Mouse (Mus musculus): ENCODE results near the gene Tacr2. TPM values are rescaled to one million over a fixed set of nuclear protein-coding genes. Genes with fewer than 3 reads are reported as not detected.

The Tacr2 gene
- polyA plus RNA-seq, 1 experiment from 2014 or later: not detected

DNA sequence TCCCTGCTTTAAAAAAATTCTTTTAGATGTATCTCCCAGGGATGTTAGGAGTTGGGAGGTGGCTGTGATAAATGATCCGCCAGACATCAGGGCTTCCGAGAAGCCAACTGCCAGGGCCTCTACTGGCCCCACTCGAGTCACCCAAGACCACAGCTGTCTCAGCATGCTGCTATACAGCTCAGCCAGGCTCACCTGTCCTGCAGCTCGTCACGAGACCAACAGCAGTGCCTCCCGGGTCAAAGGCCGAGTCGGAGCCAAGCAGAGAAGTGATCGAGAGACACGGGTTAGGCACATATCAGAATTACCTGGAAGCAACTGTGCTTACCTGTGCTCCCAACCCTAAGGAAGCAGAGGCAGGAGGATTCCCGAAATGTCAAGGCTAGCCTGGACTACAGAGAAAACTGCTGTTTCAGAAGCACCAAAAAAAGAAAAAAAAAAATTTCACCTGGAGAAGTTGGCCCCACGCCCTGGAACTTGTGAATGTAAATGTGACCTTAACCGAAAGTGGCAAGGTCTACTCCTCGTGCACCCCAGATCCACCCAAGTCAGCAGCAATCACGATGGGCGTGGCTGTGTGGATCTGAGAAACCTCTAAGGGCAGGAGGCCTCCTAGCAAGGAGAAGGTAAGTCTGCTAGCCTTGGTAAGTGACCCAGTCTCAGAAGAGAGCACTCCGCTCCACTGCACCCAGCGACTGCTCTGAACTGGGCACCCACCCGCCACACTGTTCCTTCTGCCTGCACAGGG is 34.0 kb upstream of the Tacr2 start:
- H3K9me3 ChIP-seq (ENCODE audit: control insufficient read depth, low read length): no peaks in the 10 kb centered on the region
- no peaks in the 10 kb centered on the region for H3K36me3 ChIP-seq (ENCODE audit: control insufficient read depth, insufficient read depth, low read length)
- H3K9ac ChIP-seq (ENCODE audit: low read depth, low read length): no peak overlapping the region
- no peaks in the 10 kb centered on the region for H3K27me3 ChIP-seq (ENCODE audit: control insufficient read depth, insufficient read depth, low read length)
- H3K4me1 ChIP-seq (replicated peaks; ENCODE audit: control insufficient read depth, insufficient read depth, low read length): no peaks in the 10 kb centered on the region; the same call in 1 of the 2 replicates
- WGBS: 86% methylated on average over 19 of the region's 19 CpGs
- DNase-seq (ENCODE audit: low spot score) (no peak), ATAC-seq (ENCODE audit: low FRiP score) (no peak)
- H3K4me3 ChIP-seq (ENCODE audit: low read depth, low read length): no peak overlapping the region
- H3K27ac ChIP-seq (ENCODE audit: low read depth, low read length): no peak overlapping the region
- H3K4me2 ChIP-seq (replicated peaks; ENCODE audit: low read depth, low read length): no peak overlapping the region

DNA sequence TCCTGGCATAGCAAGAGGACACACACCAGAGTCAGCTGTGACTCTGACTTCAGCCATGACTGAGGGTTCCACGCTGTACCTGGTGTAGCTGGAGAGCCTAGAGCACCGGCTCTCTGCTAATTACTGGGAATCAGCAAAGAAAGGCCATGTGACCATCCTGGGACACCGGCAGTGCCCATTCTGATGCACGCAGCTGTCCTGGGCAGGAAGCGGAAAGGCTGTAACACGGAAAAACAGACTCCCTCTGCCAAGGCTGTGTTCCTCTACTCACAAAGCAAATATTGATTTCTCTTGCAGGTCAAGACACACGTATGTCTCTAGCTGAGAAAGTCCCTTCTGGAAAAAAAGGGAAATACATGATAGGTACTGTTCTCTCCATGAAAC is 33.5 kb upstream of the Tacr2 start:
- 76% methylated on average over 7 of the region's 7 CpGs for WGBS
- Histone ChIP-seq H3K9ac (ENCODE audit: low read depth, low read length) (no peak overlapping the region), H3K9me3 (ENCODE audit: control insufficient read depth, low read length) (no peaks in the 10 kb centered on the region), H3K4me2 (replicated peaks; ENCODE audit: low read depth, low read length) (no peak overlapping the region), H3K4me1 (replicated peaks; ENCODE audit: control insufficient read depth, insufficient read depth, low read length) (no peaks in the 10 kb centered on the region; the same call in 1 of the 2 replicates), H3K36me3 (ENCODE audit: control insufficient read depth, insufficient read depth, low read length) (no peaks in the 10 kb centered on the region), H3K27me3 (ENCODE audit: control insufficient read depth, insufficient read depth, low read length) (no peaks in the 10 kb centered on the region), H3K27ac (ENCODE audit: low read depth, low read length) (no peak overlapping the region), H3K4me3 (ENCODE audit: low read depth, low read length) (no peak overlapping the region)
- DNase-seq (ENCODE audit: low spot score) (no peak), ATAC-seq (ENCODE audit: low FRiP score) (no peak)

DNA sequence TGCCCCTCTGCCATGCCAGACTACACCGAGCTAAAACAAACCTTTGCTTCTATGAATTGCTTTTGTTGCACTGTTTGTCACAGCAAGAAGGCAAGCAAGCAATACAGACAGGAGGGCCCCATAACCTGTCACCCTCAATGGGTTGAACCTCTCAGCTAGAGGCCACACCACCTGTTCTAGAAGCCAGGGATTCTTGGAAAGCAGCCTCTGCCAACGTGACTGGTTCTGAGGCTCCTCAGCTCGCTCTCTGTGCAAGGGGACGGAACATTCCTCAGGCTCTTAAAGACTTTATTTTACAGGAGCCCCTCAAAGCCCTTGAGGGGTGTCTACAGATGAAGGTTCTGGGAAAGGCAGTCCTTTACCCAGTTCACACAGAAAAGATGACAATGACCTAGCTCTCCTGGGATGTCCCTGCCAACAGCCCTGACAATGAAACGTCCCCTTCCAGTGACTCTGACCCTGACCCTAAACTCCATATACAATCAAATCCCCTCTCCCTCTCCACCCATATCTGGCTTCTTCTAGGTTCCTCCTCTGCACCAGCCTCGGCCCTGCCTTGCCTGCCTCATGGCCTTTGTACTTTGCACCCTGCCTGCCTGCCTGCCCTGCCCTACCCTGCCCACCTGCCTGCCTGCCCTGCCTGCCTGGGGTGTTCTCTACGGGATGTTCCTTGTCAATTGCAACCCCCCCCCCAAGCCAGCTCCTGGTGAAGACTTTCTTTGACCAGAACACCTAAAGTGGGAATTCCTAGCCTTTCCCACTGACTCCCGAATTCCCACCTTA is 31.3 kb upstream of the Tacr2 start:
- H3K36me3 ChIP-seq (ENCODE audit: control insufficient read depth, insufficient read depth, low read length): no peaks in the 10 kb centered on the region
- H3K9ac ChIP-seq (ENCODE audit: low read depth, low read length): no peak overlapping the region
- no peaks in the 10 kb centered on the region for H3K9me3 ChIP-seq (ENCODE audit: control insufficient read depth, low read length)
- 81% methylated on average over 8 of the region's 8 CpGs for WGBS
- H3K27ac ChIP-seq (ENCODE audit: low read depth, low read length): no peak overlapping the region
- ATAC-seq (ENCODE audit: low FRiP score) (no peak), DNase-seq (ENCODE audit: low spot score) (no peak)
- H3K4me3 ChIP-seq (ENCODE audit: low read depth, low read length): no peak overlapping the region
- H3K4me2 ChIP-seq (replicated peaks; ENCODE audit: low read depth, low read length): no peak overlapping the region
- no peaks in the 10 kb centered on the region for H3K27me3 ChIP-seq (ENCODE audit: control insufficient read depth, insufficient read depth, low read length)
- no peaks in the 10 kb centered on the region; the same call in 1 of the 2 replicates for H3K4me1 ChIP-seq (replicated peaks; ENCODE audit: control insufficient read depth, insufficient read depth, low read length)

DNA sequence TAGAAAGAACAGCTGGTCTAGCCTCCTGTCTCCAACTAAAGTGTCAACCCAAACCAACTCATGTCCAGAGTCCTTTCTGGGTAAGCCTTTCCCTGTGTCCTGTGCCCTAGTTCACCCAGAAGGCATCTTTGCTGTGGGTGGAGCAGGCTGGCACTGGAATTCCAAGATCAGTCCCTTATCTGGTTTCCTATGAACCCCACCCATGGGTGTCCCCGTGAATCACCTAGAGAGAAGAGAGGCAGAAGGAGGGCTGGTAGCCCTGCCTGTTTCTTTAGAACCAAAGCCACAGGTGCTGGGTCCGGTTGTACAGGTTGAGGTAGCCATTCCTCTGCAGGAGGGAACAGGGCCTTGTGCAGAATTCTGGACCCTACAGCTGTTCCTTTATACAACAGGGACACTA is 30.6 kb upstream of the Tacr2 start:
- Histone ChIP-seq H3K4me2 (replicated peaks; ENCODE audit: low read depth, low read length) (no peak overlapping the region), H3K36me3 (ENCODE audit: control insufficient read depth, insufficient read depth, low read length) (no peaks in the 10 kb centered on the region), H3K27ac (ENCODE audit: low read depth, low read length) (no peak overlapping the region), H3K4me3 (ENCODE audit: low read depth, low read length) (no peak overlapping the region), H3K9me3 (ENCODE audit: control insufficient read depth, low read length) (no peaks in the 10 kb centered on the region), H3K27me3 (ENCODE audit: control insufficient read depth, insufficient read depth, low read length) (no peaks in the 10 kb centered on the region), H3K4me1 (replicated peaks; ENCODE audit: control insufficient read depth, insufficient read depth, low read length) (no peaks in the 10 kb centered on the region; the same call in 1 of the 2 replicates), H3K9ac (ENCODE audit: low read depth, low read length) (no peak overlapping the region)
- 78% methylated on average over 2 of the region's 2 CpGs for WGBS
- no peak for ATAC-seq (ENCODE audit: low FRiP score)
- no peak for DNase-seq (ENCODE audit: low spot score)

DNA sequence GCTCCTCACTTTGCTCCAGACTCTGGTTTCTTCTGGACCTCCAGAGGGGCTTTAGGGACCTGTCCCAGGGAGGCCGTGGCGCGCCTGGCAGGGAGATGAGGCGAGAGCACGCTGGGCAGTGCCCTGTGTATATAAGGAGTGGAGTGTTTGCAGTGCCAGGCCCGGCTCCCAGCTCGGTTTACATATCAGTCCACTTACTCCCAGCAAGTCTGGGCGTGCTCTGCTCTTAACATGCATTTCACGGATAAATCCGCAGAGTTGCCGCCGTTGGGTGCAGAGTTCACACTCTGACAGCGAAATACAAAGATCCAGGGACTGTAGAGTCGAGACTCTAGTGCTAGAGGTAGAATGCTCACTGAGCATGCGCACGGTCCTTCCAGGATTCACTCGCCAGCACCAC is 29.5 kb upstream of the Tacr2 start:
- Histone ChIP-seq H3K36me3 (ENCODE audit: control insufficient read depth, insufficient read depth, low read length) (no peaks in the 10 kb centered on the region), H3K9me3 (ENCODE audit: control insufficient read depth, low read length) (no peaks in the 10 kb centered on the region), H3K4me1 (replicated peaks; ENCODE audit: control insufficient read depth, insufficient read depth, low read length) (no peaks in the 10 kb centered on the region), H3K4me3 (ENCODE audit: low read depth, low read length) (no peak overlapping the region), H3K27me3 (ENCODE audit: control insufficient read depth, insufficient read depth, low read length) (no peaks in the 10 kb centered on the region), H3K27ac (ENCODE audit: low read depth, low read length) (no peak overlapping the region), H3K9ac (ENCODE audit: low read depth, low read length) (no peak overlapping the region), H3K4me2 (replicated peaks; ENCODE audit: low read depth, low read length) (no peak overlapping the region)
- ATAC-seq (ENCODE audit: low FRiP score): no peak
- WGBS: 86% methylated on average over 17 of the region's 17 CpGs
- no peak for DNase-seq (ENCODE audit: low spot score)

DNA sequence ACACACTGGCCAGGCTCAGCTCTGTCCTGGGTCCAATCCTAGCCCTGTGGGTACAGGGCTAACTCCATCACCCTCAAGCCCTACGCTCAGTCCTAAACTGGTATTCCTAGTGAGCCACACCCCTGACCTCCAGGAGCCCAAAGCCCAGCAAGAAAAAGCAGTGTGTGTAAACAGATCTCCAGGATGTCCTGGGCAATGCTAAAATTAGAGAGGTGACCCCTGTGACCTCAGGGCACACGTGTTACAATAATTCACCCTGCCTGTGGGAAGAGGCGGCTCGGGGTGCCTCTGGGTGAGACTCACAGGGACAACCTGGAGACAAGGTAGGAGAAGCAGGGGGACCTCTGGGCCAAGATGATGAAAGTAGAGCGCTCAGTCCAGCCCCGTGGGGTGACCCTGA is 28.0 kb upstream of the Tacr2 start:
- no peak for ATAC-seq (ENCODE audit: low FRiP score)

DNA sequence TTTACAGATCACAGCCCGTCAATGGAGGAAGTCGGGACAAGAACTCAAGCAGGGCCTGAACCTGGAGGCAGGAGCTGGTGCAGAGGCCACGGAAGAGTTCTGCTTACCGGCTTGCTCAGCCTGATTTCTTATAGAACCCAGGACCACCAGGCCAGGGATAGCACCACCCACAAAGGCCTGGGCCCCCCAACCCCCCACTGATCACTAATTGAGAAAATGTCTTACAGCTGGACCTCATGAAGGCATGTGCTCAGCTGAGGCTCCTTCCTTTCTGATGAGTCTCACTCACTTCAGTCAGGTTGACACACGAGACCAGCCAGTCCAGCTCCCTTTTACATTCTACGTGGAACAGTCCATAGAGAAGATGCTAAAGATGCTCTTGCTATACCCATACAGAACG is 26.4 kb upstream of the Tacr2 start:
- Histone ChIP-seq H3K9me3 (ENCODE audit: control insufficient read depth, low read length) (no peaks in the 10 kb centered on the region), H3K4me2 (replicated peaks; ENCODE audit: low read depth, low read length) (no peak overlapping the region), H3K9ac (ENCODE audit: low read depth, low read length) (no peak overlapping the region), H3K4me3 (ENCODE audit: low read depth, low read length) (no peak overlapping the region), H3K36me3 (ENCODE audit: control insufficient read depth, insufficient read depth, low read length) (no peaks in the 10 kb centered on the region), H3K4me1 (replicated peaks; ENCODE audit: control insufficient read depth, insufficient read depth, low read length) (no peaks in the 10 kb centered on the region), H3K27me3 (ENCODE audit: control insufficient read depth, insufficient read depth, low read length) (no peaks in the 10 kb centered on the region), H3K27ac (ENCODE audit: low read depth, low read length) (no peak overlapping the region)
- DNase-seq (ENCODE audit: low spot score) (no peak), ATAC-seq (ENCODE audit: low FRiP score) (no peak)
- WGBS: 78% methylated on average over 7 of the region's 7 CpGs

More for the DNA sequence above, 28.0 kb upstream of the Tacr2 start:
- Histone ChIP-seq H3K9me3 (ENCODE audit: control insufficient read depth, low read length) (no peaks in the 10 kb centered on the region), H3K36me3 (ENCODE audit: control insufficient read depth, insufficient read depth, low read length) (no peaks in the 10 kb centered on the region), H3K9ac (ENCODE audit: low read depth, low read length) (no peak overlapping the region), H3K27me3 (ENCODE audit: control insufficient read depth, insufficient read depth, low read length) (no peaks in the 10 kb centered on the region), H3K27ac (ENCODE audit: low read depth, low read length) (no peak overlapping the region), H3K4me3 (ENCODE audit: low read depth, low read length) (no peak overlapping the region), H3K4me2 (replicated peaks; ENCODE audit: low read depth, low read length) (no peak overlapping the region), H3K4me1 (replicated peaks; ENCODE audit: control insufficient read depth, insufficient read depth, low read length) (no peaks in the 10 kb centered on the region)
- no peak for DNase-seq (ENCODE audit: low spot score)
- WGBS: 63% methylated on average over 6 of the region's 6 CpGs

DNA sequence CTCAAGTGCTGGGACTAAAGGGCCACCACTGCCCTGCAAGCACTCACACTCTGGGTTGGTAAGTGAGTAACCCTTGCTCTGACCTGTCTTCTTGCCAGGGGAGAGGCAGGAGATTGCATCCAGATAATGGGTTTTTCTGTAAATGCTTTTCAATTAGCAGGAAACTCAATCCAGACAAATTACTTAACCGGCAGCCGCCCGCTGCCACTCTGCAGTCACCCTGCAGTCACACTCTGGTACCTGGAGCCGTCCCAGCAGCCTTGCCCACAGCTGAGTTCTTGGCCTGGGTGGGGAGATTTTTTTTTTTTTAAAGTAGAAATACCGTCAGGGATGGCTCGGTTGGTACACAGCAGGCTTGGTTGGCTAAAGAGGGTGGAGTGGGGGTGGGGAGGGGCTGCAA is 24.1 kb upstream of the Tacr2 start:
- Histone ChIP-seq H3K27ac (ENCODE audit: low read depth, low read length) (no peak overlapping the region), H3K27me3 (ENCODE audit: control insufficient read depth, insufficient read depth, low read length) (no peaks in the 10 kb centered on the region), H3K9ac (ENCODE audit: low read depth, low read length) (no peak overlapping the region), H3K9me3 (ENCODE audit: control insufficient read depth, low read length) (no peaks in the 10 kb centered on the region), H3K4me3 (ENCODE audit: low read depth, low read length) (no peak overlapping the region), H3K36me3 (ENCODE audit: control insufficient read depth, insufficient read depth, low read length) (no peaks in the 10 kb centered on the region), H3K4me1 (replicated peaks; ENCODE audit: control insufficient read depth, insufficient read depth, low read length) (no peaks in the 10 kb centered on the region), H3K4me2 (replicated peaks; ENCODE audit: low read depth, low read length) (no peak overlapping the region)
- WGBS: 76% methylated on average over 6 of the region's 6 CpGs
- no peak for DNase-seq (ENCODE audit: low spot score)
- ATAC-seq (ENCODE audit: low FRiP score): no peak

All from hindbrain, embryonic 11.5 days (tissue).